Mouse (Mus musculus) liver, embryonic 12.5 days (tissue): ENCODE measurements around the gene Spata5. TPM values are rescaled to one million over a fixed set of nuclear protein-coding genes. Genes with fewer than 3 reads are reported as not detected.
"Not testable (repeated sequence)": the region's sequence is repeated elsewhere in the genome, so short reads cannot be mapped to it uniquely, and the experiment has no call there.

Experiments used
- ATAC-seq: fragments of 200-750 bp; cut with Nextera tagmentation; 2 replicates; pipeline ENCODE4 v1.8.0; 2017; ENCODE audit warnings: moderate number of reproducible peaks, mild to moderate bottlenecking, moderate library complexity
- H3K27ac ChIP-seq: fragments of 300-500 bp; sonication (generic); 2 replicates; pipeline ENCODE4 v1.5.1; 2016; ENCODE audit warnings: mild to moderate bottlenecking
- H3K27me3 ChIP-seq: fragments of 300-500 bp; sonication (generic); replicated peaks from 2 replicates; pipeline ENCODE4 v1.6.1; 2016; ENCODE audit warnings: mild to moderate bottlenecking, moderate library complexity
- H3K36me3 ChIP-seq: fragments of 300-500 bp; sonication (generic); 2 replicates; pipeline ENCODE4 v1.6.1; 2016; ENCODE audit warnings: mild to moderate bottlenecking, moderate library complexity
- H3K4me1 ChIP-seq: fragments of 300-500 bp; sonication (generic); 2 replicates; pipeline ENCODE4 v1.6.1; 2016
- H3K4me2 ChIP-seq: fragments of 300-500 bp; sonication (generic); 2 replicates; pipeline ENCODE4 v1.6.1; 2016; ENCODE audit warnings: mild to moderate bottlenecking, moderate library complexity
- H3K4me3 ChIP-seq: fragments of 300-500 bp; sonication (generic); 2 replicates; pipeline ENCODE4 v1.5.1; 2016; ENCODE audit warnings: mild to moderate bottlenecking, moderate library complexity
- H3K9ac ChIP-seq: fragments of 300-500 bp; sonication (generic); 2 replicates; pipeline ENCODE4 v1.6.1; 2016; ENCODE audit warnings: mild to moderate bottlenecking, moderate library complexity
- H3K9me3 ChIP-seq: fragments of 300-500 bp; sonication (generic); replicated peaks from 2 replicates; pipeline ENCODE4 v1.6.1; 2016; ENCODE audit warnings: mild to moderate bottlenecking, moderate library complexity
- WGBS: fragments of 180-500 bp; shearing (Covaris S2); methylation state at CpG from one replicate; pipeline ENCODE4 v1.1.7; 2016; ENCODE audit not compliant: insufficient replicate concordance; 5-methylcytosine and 5-hydroxymethylcytosine counted together
- polyA plus RNA-seq: library from polyadenylated mRNA; unstranded; fragments of >200 nt; fragmentation: Nextera tagmentation; extraction: Ambion mirVana; gene quantifications from 2 replicates; pipeline ENCODE4 v1.2.1, GENCODE M21; 2016

Spata5 gene
- polyA plus RNA-seq, 1 experiment from 2014 or later: 38.8 TPM

GRCm38 (mm10) chr3:37584576-37584975 is 164.9 kb downstream of the Spata5 start:
- H3K36me3 ChIP-seq: peaks cover 14% of the 10 kb centered on the region
- no peak for ATAC-seq
- no peak overlapping the region for H3K27ac ChIP-seq
- H3K4me3 ChIP-seq: no peak overlapping the region
- no peak overlapping the region for H3K9ac ChIP-seq
- no peak overlapping the region for H3K4me2 ChIP-seq
- peaks cover 3% of the 10 kb centered on the region; the same call in 1 of the 2 replicates for H3K4me1 ChIP-seq
- 67% methylated on average over 5 of the region's 5 CpGs for WGBS
- no peaks in the 10 kb centered on the region for H3K9me3 ChIP-seq
- H3K27me3 ChIP-seq: peaks cover 14% of the 10 kb centered on the region

DNA sequence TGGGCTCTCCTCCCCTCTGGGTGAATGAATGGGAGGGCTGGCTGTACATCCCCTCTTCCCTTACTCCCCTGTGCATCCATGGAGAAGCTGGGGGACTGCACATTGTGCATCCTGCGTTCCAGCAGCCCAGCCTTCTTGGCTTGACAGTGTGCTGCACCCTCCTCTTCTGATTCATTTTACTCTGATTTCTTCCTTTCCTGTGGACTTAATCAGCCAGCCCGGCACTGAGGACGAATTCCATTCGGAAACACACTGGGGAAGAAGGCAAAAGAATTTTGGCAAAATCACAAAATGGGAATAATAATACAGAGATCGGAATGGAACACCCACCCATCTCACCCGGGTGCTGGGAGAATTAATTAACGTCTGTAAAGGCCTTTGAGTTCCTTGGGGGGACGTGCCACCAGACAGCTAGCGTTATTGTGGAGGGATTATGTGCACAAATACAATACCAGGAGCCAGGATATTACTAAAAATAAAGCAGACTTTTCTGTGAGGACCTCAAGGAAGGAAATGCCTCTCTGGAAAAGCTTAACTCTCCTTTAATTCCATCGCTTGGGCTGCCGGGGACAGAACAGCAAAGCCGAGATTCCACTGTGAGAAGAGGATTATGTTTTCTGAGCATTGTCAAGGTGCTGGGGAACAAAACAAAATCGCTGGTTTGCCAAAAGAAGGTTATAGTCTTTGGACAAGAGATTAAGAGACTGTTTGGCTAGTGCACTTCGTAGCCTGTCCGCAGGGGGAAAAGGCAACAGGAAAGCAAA is 166.5 kb downstream of the Spata5 start:
- peak overlapping the region; percentile 35 for H3K4me2 ChIP-seq
- no peak for ATAC-seq
- 0 out of 2 replicates have a peak overlapping the region, but pooled peaks have one; percentile 12 for H3K9ac ChIP-seq
- H3K4me1 ChIP-seq: peaks cover 3% of the 10 kb centered on the region; the same call in 1 of the 2 replicates
- H3K36me3 ChIP-seq: no peaks in the 10 kb centered on the region
- 42% methylated on average over 15 of the region's 15 CpGs for WGBS
- H3K9me3 ChIP-seq: no peaks in the 10 kb centered on the region
- peaks cover 14% of the 10 kb centered on the region for H3K27me3 ChIP-seq
- peak overlapping the region; percentile 6; the same call in 1 of the 2 replicates for H3K27ac ChIP-seq
- no peak overlapping the region for H3K4me3 ChIP-seq

DNA sequence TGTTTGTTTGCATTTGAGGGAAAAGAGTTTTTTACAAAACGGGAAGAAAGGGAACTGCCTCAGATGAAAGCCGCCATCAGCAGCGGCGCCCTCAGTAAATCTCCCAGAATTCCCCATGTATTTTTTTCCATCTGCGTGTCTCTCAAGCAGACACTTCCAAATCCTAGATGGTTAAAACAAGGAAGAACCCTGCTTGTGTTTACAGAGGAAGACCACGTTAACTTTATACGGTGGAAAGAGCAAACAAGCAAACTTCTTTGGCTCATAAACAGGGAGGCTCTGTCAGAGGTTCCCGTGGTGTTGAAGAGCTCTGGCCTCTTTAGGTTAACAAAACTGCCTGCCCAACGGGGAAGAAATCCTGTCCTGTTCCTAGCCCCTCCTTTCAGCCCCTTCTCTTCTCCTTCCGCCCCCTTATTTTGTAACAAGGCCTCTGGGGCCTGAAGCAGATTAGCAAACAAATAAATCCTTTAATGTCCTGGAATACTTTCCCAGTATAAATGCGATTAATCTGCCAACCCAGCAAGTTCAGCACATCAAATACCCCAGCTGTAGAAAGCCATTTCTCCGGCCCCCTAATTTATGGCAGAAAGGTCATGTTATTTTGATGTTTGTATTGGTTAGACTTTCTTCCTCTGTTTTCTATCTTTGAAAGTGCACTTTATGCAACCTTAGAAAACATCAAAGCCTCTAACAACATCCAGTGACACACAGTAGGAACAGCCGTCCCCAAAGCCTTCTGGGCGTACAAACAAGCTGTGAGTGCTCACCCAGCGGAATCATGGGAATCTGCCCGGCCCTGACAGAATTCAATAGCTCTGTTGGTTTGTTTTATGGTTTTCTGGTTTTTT is 167.3 kb downstream of the Spata5 start:
- ATAC-seq: no peak
- H3K9ac ChIP-seq: peak overlapping the region; percentile 12; the same call in 1 of the 2 replicates

GRCm38 (mm10) chr3:37595721-37596120 is 176.0 kb downstream of the Spata5 start:
- Histone ChIP-seq H3K27ac (no peak overlapping the region), H3K9ac (no peak overlapping the region), H3K36me3 (no peaks in the 10 kb centered on the region), H3K27me3 (no peaks in the 10 kb centered on the region), H3K4me2 (no peak overlapping the region), H3K9me3 (no peaks in the 10 kb centered on the region), H3K4me3 (no peak overlapping the region), H3K4me1 (peaks cover 13% of the 10 kb centered on the region; the same call in 1 of the 2 replicates)
- no peak for ATAC-seq
- 65% methylated on average over 10 of the region's 10 CpGs for WGBS

More for the DNA sequence above, 167.3 kb downstream of the Spata5 start:
- H3K4me3 ChIP-seq: no peak overlapping the region
- H3K27me3 ChIP-seq: peaks cover 14% of the 10 kb centered on the region
- no peaks in the 10 kb centered on the region for H3K36me3 ChIP-seq
- peaks cover 3% of the 10 kb centered on the region; the same call in 1 of the 2 replicates for H3K4me1 ChIP-seq
- H3K27ac ChIP-seq: peak overlapping the region; percentile 6; the same call in 1 of the 2 replicates
- no peaks in the 10 kb centered on the region for H3K9me3 ChIP-seq
- H3K4me2 ChIP-seq: peak overlapping the region; percentile 35
- 50% methylated on average over 16 of the region's 16 CpGs for WGBS

- Histone ChIP-seq H3K27ac (no peak overlapping the region), H3K4me1 (peaks cover 13% of the 10 kb centered on the region; the same call in 1 of the 2 replicates), H3K4me2 (no peak overlapping the region), H3K9me3 (no peaks in the 10 kb centered on the region), H3K9ac (no peak overlapping the region), H3K4me3 (no peak overlapping the region), H3K36me3 (no peaks in the 10 kb centered on the region), H3K27me3 (no peaks in the 10 kb centered on the region)
- WGBS: 57% methylated on average over 6 of the region's 6 CpGs
- ATAC-seq: peak; percentile 23; the same call in 1 of the 2 replicates
Observed at GRCm38 (mm10) chr3:37596519-37596918, 176.8 kb downstream of the Spata5 start.

DNA sequence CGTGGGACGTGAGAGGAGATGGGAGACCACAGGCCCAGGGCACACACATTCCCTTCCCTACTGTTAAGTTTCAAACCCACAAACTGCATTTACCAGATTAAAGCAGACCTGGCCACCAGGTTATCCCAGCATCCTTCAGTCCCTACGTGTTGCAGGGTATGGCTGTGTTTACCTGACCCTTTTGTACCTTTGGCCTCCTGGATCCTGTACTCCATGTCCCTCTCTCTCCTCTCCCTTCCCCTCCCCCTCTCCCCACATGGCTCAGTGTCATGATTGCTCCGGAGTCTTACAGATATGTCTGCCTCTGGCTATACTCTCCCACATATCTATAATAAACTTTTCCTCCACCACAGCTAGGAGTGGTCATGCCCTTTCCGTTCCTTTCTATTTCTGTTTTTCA is 177.5 kb downstream of the Spata5 start:
- ATAC-seq: 0 out of 2 replicates have a peak, but pooled peaks have one; percentile 23
- no peak overlapping the region for H3K9ac ChIP-seq
- WGBS: 60% methylated on average over 5 of the region's 5 CpGs

GRCm38 (mm10) chr3:37599641-37600040 is 179.9 kb downstream of the Spata5 start:
- H3K4me2 ChIP-seq, H3K27me3 ChIP-seq, H3K4me3 ChIP-seq, H3K9me3 ChIP-seq, H3K9ac ChIP-seq, H3K27ac ChIP-seq, H3K36me3 ChIP-seq, ATAC-seq: not testable (repeated sequence)
- 84% methylated on average over 14 of the region's 14 CpGs for WGBS
- H3K4me1 ChIP-seq: peaks cover 24% of the 10 kb centered on the region

More for the DNA sequence above, 177.5 kb downstream of the Spata5 start:
- Histone ChIP-seq H3K27ac (no peak overlapping the region), H3K4me3 (no peak overlapping the region), H3K27me3 (no peaks in the 10 kb centered on the region), H3K9me3 (no peaks in the 10 kb centered on the region), H3K4me1 (peaks cover 13% of the 10 kb centered on the region; the same call in 1 of the 2 replicates), H3K36me3 (no peaks in the 10 kb centered on the region), H3K4me2 (no peak overlapping the region)

- Histone ChIP-seq H3K4me3 (no peak overlapping the region), H3K27ac (no peak overlapping the region), H3K9ac (no peak overlapping the region), H3K36me3 (no peaks in the 10 kb centered on the region), H3K27me3 (peaks cover 14% of the 10 kb centered on the region; the same call in 1 of the 2 replicates), H3K9me3 (peaks cover 4% of the 10 kb centered on the region; the same call in 1 of the 2 replicates), H3K4me1 (peaks cover 15% of the 10 kb centered on the region), H3K4me2 (no peak overlapping the region)
- WGBS: 95% methylated on average over 9 of the region's 9 CpGs
- no peak for ATAC-seq
Observed at GRCm38 (mm10) chr3:37602356-37602755, 182.7 kb downstream of the Spata5 start.

GRCm38 (mm10) chr3:37602890-37603289 is 183.2 kb downstream of the Spata5 start:
- Histone ChIP-seq H3K4me1 (peaks cover 15% of the 10 kb centered on the region), H3K4me3 (no peak overlapping the region), H3K27me3 (peaks cover 16% of the 10 kb centered on the region; the same call in 1 of the 2 replicates), H3K36me3 (no peaks in the 10 kb centered on the region), H3K9ac (no peak overlapping the region), H3K27ac (no peak overlapping the region), H3K9me3 (peaks cover 4% of the 10 kb centered on the region; the same call in 1 of the 2 replicates), H3K4me2 (peak overlapping the region; percentile 9; the same call in 1 of the 2 replicates)
- ATAC-seq: peak; percentile 81
- 63% methylated on average over 7 of the region's 7 CpGs for WGBS

DNA sequence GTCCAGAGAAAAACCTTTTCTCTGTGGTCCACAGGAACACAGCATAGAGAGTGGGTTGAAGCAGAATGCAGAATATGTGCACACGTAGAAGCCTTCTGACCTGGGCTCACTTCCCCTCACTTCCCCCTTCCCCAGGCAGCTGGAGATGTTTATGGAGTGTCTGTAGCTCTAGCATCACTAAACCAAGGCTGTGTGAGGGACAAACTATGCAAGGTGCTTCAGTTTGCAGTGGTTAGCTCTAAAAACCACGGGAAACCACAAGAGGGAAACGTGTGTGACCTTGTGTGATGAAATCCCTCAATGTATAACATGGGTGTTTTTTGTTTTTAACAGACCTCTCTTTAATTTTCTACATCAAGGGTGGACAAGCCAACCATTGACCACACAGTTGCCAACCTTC is 183.8 kb downstream of the Spata5 start:
- Histone ChIP-seq H3K4me2 (no peak overlapping the region), H3K27ac (no peak overlapping the region), H3K27me3 (peaks cover 17% of the 10 kb centered on the region; the same call in 1 of the 2 replicates), H3K36me3 (no peaks in the 10 kb centered on the region), H3K4me3 (no peak overlapping the region), H3K9me3 (peaks cover 4% of the 10 kb centered on the region; the same call in 1 of the 2 replicates), H3K9ac (no peak overlapping the region), H3K4me1 (peaks cover 15% of the 10 kb centered on the region)
- ATAC-seq: no peak
- WGBS: 36% methylated on average over 3 of the region's 3 CpGs

GRCm38 (mm10) chr3:37604976-37605875 is 185.5 kb downstream of the Spata5 start:
- Histone ChIP-seq H3K27me3 (peaks cover 17% of the 10 kb centered on the region; the same call in 1 of the 2 replicates), H3K9ac (no peak overlapping the region), H3K27ac (no peak overlapping the region), H3K9me3 (peaks cover 4% of the 10 kb centered on the region; the same call in 1 of the 2 replicates), H3K4me1 (peaks cover 15% of the 10 kb centered on the region), H3K4me3 (no peak overlapping the region), H3K36me3 (no peaks in the 10 kb centered on the region), H3K4me2 (no peak overlapping the region)
- no peak for ATAC-seq
- WGBS: 58% methylated on average over 13 of the region's 13 CpGs
